Mouse (Mus musculus) hindbrain, embryonic 13.5 days (tissue): ENCODE data around the gene Pip4k2a. TPM values are rescaled to one million over a fixed set of nuclear protein-coding genes. Genes with fewer than 3 reads are reported as not detected.
A peak's percentile ranks its signal among the peaks of the same experiment; 100 is the strongest.

Source experiments
- ATAC-seq: fragments of 200-750 bp; cut with Nextera tagmentation; 2 replicates; pipeline ENCODE4 v1.8.0; 2017; ENCODE audit warnings: moderate TSS enrichment; ENCODE audit not compliant: low FRiP score
- H3K27ac ChIP-seq: fragments of 300-500 bp; sonication (generic); 2 replicates; pipeline ENCODE4 v1.5.1; 2015; ENCODE audit warnings: inconsistent platforms, mild to moderate bottlenecking, moderate library complexity
- H3K27me3 ChIP-seq: fragments of 300-500 bp; sonication (generic); 2 replicates; pipeline ENCODE4 v1.6.1; 2015; ENCODE audit warnings: mild to moderate bottlenecking, inconsistent platforms
- H3K36me3 ChIP-seq: fragments of 300-500 bp; sonication (generic); 2 replicates; pipeline ENCODE4 v1.6.1; 2015; ENCODE audit warnings: mild to moderate bottlenecking, inconsistent platforms
- H3K4me1 ChIP-seq: fragments of 300-500 bp; sonication (generic); replicated peaks from 2 replicates; pipeline ENCODE4 v1.6.1; 2015; ENCODE audit warnings: inconsistent platforms
- H3K4me2 ChIP-seq: fragments of 300-500 bp; sonication (generic); 2 replicates; pipeline ENCODE4 v1.6.1; 2015; ENCODE audit warnings: inconsistent platforms, mild to moderate bottlenecking, moderate library complexity
- H3K4me3 ChIP-seq: fragments of 300-500 bp; sonication (generic); 2 replicates; pipeline ENCODE4 v1.5.1; 2015; ENCODE audit warnings: mild to moderate bottlenecking, inconsistent platforms
- H3K9ac ChIP-seq: fragments of 300-500 bp; sonication (generic); 2 replicates; pipeline ENCODE4 v1.6.1; 2015; ENCODE audit warnings: mild to moderate bottlenecking, inconsistent platforms
- H3K9me3 ChIP-seq: fragments of 300-500 bp; sonication (generic); 2 replicates; pipeline ENCODE4 v1.6.1; 2016; ENCODE audit warnings: inconsistent platforms
- WGBS: fragments of 180-500 bp; shearing (Covaris S2); methylation state at CpG from one replicate; pipeline ENCODE4 v1.1.7; 2015; 5-methylcytosine and 5-hydroxymethylcytosine counted together
- polyA plus RNA-seq: library from polyadenylated mRNA; unstranded; fragments of >200 nt; fragmentation: Nextera tagmentation; extraction: Ambion mirVana; gene quantifications from 2 replicates; pipeline ENCODE4 v1.2.1, GENCODE M21; 2015

Pip4k2a gene
- polyA plus RNA-seq, 1 experiment from 2014 or later: 11.1 TPM

- under 1% methylated on average over 24 of the region's 24 CpGs for WGBS
- Histone ChIP-seq H3K4me3 (peak overlapping the region; percentile 42), H3K4me2 (peak overlapping the region; percentile 73), H3K9ac (peak overlapping the region; percentile 71), H3K9me3 (no peaks in the 10 kb centered on the region), H3K36me3 (no peaks in the 10 kb centered on the region), H3K27me3 (0 out of 2 replicates have a peak, but pooled peaks cover 16% of the 10 kb centered on the region), H3K27ac (peak overlapping the region; percentile 92), H3K4me1 (peaks cover 40% of the 10 kb centered on the region)
- peak; percentile 11 for ATAC-seq
Measured at GRCm38 (mm10) chr2:18800646-18801251, 197.2 kb downstream of the Pip4k2a start.

GRCm38 (mm10) chr2:18799966-18800645, 197.8 kb downstream of the Pip4k2a start:
- Histone ChIP-seq H3K4me2 (peak overlapping the region; percentile 73), H3K9ac (peak overlapping the region; percentile 71), H3K27me3 (peaks cover 21% of the 10 kb centered on the region; the same call in 1 of the 2 replicates), H3K4me1 (peaks cover 40% of the 10 kb centered on the region), H3K4me3 (peak overlapping the region; percentile 42), H3K27ac (peak overlapping the region; percentile 92), H3K36me3 (no peaks in the 10 kb centered on the region), H3K9me3 (no peaks in the 10 kb centered on the region)
- WGBS: under 1% methylated on average over 46 of the region's 46 CpGs
- peak; percentile 81 for ATAC-seq

- peak overlapping the region; percentile 92 for H3K27ac ChIP-seq
- WGBS: 9% methylated on average over 17 of the region's 17 CpGs
- H3K9ac ChIP-seq: peak overlapping the region; percentile 71
- ATAC-seq: peak; percentile 59
- no peaks in the 10 kb centered on the region for H3K36me3 ChIP-seq
- peak overlapping the region; percentile 42 for H3K4me3 ChIP-seq
- peaks cover 21% of the 10 kb centered on the region; the same call in 1 of the 2 replicates for H3K27me3 ChIP-seq
- H3K4me2 ChIP-seq: peak overlapping the region; percentile 73
- H3K9me3 ChIP-seq: no peaks in the 10 kb centered on the region
- peaks cover 40% of the 10 kb centered on the region for H3K4me1 ChIP-seq
Measured at GRCm38 (mm10) chr2:18799265-18799965, 198.5 kb downstream of the Pip4k2a start.

DNA sequence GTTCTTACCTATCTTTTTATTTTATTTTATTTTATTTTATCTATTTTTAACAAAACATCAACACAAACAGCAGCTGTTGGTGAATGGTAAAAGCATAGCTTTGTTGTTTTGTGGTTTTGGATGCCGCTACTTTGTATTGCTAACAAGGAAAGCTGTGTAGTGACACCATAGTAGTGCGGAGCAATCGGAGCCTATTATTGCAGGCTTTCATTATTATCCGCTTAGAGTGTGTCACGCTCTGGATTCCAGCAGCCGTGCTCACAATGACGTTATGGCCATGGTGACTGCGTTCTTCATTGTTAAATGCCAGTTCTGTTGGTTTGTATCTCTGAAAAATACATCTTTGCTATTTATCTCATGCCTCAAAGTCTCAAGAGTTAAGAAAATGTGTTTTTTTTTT, 200.2 kb downstream of the Pip4k2a start:
- WGBS: 15% methylated on average over 8 of the region's 8 CpGs
- Histone ChIP-seq H3K27ac (0 out of 2 replicates have a peak overlapping the region, but pooled peaks have one; percentile 92), H3K36me3 (no peaks in the 10 kb centered on the region), H3K4me1 (peaks cover 40% of the 10 kb centered on the region), H3K9me3 (no peaks in the 10 kb centered on the region), H3K4me3 (no peak overlapping the region), H3K4me2 (peak overlapping the region; percentile 73), H3K27me3 (peaks cover 15% of the 10 kb centered on the region; the same call in 1 of the 2 replicates), H3K9ac (peak overlapping the region; percentile 49; the same call in 1 of the 2 replicates)
- no peak for ATAC-seq

DNA sequence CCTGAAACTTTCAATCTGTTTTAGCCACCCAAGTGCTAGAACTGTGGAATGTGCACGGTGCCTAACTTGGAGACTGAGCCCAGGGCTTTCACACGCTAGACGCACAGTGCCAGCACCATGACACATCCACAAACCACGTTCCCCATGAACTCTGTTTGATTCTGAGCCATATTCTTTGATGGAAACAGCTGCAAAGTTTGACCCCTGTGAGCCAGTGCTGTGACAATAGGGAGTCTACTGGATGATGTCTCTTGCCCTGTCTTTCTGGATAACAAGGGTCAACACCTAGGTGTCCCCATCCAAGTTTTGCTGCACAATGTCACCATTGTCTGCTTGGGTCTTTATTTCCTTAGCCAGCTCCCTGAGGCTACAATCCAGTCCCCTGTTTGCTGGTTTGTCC, 203.7 kb downstream of the Pip4k2a start:
- H3K27me3 ChIP-seq: peaks cover 5% of the 10 kb centered on the region; the same call in 1 of the 2 replicates
- ATAC-seq: no peak
- H3K4me1 ChIP-seq: peaks cover 14% of the 10 kb centered on the region
- no peak overlapping the region for H3K4me3 ChIP-seq
- no peaks in the 10 kb centered on the region for H3K9me3 ChIP-seq
- H3K36me3 ChIP-seq: no peaks in the 10 kb centered on the region
- 74% methylated on average over 4 of the region's 4 CpGs for WGBS
- H3K4me2 ChIP-seq: no peak overlapping the region
- H3K27ac ChIP-seq: no peak overlapping the region
- H3K9ac ChIP-seq: no peak overlapping the region

Other genes starting within 250 kb of the Pip4k2a start
- gene 4930426L09Rik, start 217 bp upstream of the Pip4k2a start, polyA plus RNA-seq: 0.44 and 0.57 TPM in 2 replicates
- gene Armc3, start 201.2 kb upstream of the Pip4k2a start, polyA plus RNA-seq: 1.2 and 2.0 TPM in 2 replicates